Mouse (Mus musculus) embryonic stem cell, embryonic (primary cell): ENCODE data around the gene 4933406M09Rik.

Experiments used
- CTCF ChIA-PET, 4 experiments: fragments of 300-600 bp in 2 of 4; fragments of 350-600 bp in 2 of 4; sonication (Branson Sonifier 250); formaldehyde crosslinking; loops; one replicate each; lab custom pipeline; 2022; ENCODE audit warnings: inconsistent platforms in 2 of 4; lab: Charles Lee
- POLR2A ChIA-PET, 4 experiments: fragments of 300-600 bp in 2 of 4; fragments of 350-600 bp in 2 of 4; sonication (Branson Sonifier 250); formaldehyde crosslinking; loops; one replicate each; lab custom pipeline; 2022; ENCODE audit warnings: antibody characterized with exemption in 4 of 4, inconsistent platforms in 1 of 4; lab: Charles Lee

The 4933406M09Rik gene

DNA sequence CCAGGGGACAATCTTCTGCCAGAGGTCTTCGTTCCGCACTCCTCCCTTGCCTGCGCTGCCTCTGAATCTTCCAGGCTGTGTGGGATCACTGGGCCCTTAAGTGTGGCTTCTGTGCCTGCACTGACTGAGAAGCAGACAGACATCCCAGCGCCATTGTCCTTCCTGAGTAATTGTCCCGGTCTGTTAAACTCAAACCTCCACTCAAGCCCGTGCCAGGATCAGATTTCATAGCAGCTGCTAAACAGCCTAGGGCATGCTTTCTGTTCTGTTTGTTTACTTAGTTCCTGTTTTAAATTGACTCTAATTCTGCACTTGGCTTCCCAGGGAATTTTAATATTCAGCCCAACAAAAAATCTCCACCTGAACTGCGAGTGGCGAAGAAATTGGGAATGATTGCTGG, 22.3 kb downstream of the 4933406M09Rik start:
- ChIA-PET CTCF (no interaction called here), POLR2A (interaction anchor here in 2 of 4 experiments (0.6 to 1.5 kb wide), 2 partner anchors 26 to 740 kb away, joined by 3 read pairs; no protein-coding TSS in a partner anchor)

DNA sequence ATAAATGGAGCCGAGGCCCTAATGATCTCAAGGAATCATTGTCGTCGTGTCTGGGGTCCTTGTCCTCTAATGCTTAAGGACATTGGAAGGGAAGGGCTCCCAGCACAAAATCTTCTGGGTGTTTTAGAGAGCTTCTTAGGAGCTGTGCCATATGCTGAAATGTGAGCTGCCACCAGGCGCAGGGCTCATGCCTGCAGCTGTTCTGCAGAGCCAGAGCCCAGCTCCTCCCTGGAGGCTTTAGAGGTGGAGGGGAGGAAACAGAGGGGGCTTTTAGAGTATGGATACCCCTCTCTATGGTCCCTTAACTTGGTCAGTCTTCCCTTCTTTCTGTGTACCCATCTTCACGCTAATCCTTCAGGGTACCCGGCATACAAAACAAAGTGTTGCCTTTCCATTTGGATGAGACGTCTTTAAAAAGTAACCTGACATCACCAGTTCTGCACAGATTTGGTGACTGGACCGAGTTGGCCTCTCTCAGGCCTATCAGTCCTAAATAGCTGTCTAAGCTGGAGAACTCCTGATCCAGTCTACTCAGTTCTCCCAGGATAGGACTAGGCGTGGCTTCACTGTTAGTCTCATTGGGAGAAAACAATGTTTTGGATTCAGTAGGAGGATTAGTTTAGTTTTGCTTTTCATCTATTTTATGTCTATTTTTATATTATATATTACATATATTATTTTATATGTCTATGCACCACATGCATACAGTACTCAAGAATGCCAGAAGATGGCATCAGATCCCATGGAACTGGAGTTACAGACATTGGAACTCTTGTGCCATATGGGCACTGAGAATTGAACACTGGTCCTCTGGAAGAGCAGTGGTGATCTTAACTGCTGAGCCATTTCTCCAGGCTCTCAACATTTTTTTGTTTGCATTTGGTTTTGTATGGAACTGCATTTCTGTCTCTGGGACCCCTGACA, 26.2 kb downstream of the 4933406M09Rik start:
- POLR2A ChIA-PET: interaction anchor here in 3 of 4 experiments (0.8 to 1.4 kb wide), 4 partner anchors 12 to 40 kb away, joined by 3 to 6 read pairs (median 4); no protein-coding TSS in a partner anchor
- CTCF ChIA-PET: interaction anchor here in 3 of 4 experiments (0.6 to 1.4 kb wide), 4 partner anchors 11 to 260 kb away, joined by 3 to 5 read pairs (median 3); no protein-coding TSS in a partner anchor

DNA sequence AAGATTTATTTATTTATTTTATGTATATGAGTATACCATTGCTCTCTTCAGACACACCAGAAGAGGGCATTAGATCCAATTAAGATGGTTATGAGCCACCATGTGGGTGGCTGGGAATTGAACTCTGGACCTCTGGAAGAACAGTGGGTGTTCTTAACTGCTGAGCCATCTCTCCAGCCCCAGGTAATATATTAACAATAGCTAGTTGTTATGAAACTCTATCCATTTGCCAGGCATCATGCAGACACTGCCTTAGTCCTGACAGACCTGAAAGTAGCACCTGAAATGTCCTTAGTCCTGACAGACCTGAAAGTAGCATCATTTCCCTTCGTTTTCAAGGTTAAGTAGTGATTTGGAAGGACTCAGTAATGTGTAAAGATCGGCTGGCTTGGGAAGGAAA, 28.3 kb downstream of the 4933406M09Rik start:
- POLR2A ChIA-PET: interaction anchor here in 3 of 4 experiments (0.6 to 6.6 kb wide), 29 partner anchors 8 to 822 kb away, joined by 3 to 69 read pairs (median 8); partner anchors contain the start of genes Cyb5r1 (in 3 of the 3), Klhl12 (in 2 of the 3), Rabif (in 1 of the 3) and Tmem183a (in 1 of the 3)
- CTCF ChIA-PET: interaction anchor here in 1 of 4 experiments (0.6 kb wide), 1 partner anchor 384 kb away, joined by 3 read pairs; no protein-coding TSS in a partner anchor

DNA sequence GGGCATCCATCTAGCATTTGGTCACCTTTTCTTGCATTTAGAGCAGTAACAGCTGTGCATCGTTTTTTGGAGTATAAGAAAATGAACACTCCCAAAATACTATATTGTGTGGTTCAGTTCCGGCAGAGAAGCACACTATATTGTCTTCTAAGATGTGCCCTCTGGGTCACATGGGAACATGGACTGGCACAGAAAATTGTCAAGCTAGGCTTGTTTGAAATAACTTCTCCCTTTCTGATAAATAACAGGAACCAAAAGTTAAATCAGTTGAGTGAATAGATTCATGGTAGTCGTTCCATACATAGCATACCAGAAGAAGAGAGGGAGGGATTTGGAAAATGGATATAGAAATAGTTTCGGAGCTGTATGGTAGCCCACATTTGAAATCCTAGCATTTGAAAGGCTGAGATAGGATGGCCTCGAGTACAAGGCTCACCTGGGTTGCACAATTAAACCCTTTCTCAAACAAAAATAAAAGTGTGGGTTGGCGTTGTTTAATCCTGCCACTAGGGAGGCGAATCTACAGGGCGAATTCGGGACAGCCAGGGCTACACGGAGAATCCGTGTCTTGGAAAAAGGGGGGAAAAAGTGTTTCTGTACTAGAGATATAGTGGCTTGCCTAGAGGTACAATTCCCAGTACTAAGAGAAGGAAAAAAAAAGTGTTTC, 28.9 kb downstream of the 4933406M09Rik start:
- ChIA-PET POLR2A (interaction anchor here (0.5 to 6.6 kb wide), 75 partner anchors 7 to 1381 kb away, joined by 3 to 69 read pairs (median 4); partner anchors contain the start of genes Cyb5r1 (in 4 of the 4), Klhl12 (in 2 of the 4), Btg2 (in 1 of the 4) and Ppp1r12b (in 1 of the 4)), CTCF (interaction anchor here in 3 of 4 experiments (0.6 to 1.3 kb wide), 7 partner anchors 9 to 542 kb away, joined by 3 to 8 read pairs (median 3); partner anchors contain the start of gene Cyb5r1 (in 3 of the 3))

DNA sequence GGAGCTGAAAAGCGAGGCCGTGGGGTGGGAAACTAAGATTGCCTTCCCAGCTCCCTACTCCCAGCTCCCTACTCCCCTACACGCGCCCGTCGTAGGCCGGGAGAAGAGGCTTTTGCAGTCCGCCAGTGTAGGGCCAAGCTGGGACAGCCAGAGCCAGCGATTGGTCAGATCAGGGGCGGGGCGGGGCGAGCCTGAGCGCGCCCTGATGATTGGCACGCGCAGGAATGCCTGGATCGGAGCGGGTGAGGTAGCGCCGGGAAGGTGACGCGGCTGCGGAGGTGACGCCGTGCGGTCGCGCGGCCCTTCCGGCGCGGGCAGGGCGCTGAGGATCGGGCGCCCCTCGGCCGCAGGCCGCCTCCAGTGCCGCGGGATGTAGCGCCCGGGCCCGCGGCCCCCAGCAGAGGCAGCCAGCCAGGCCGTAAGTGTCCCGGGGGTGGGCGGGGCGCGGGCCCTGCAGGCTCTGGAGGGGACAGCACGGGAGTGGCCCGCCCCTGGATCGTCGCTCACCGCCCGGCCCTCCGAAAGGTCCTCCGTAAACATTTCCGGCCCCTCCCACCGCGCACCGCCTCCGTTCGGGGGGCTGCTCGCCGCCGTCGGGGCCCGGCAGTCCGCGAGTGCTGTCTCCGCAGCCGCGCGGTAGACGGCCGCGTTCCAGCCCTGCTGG, 29.6 kb downstream of the 4933406M09Rik start, which contains the start of gene Adipor1:
Gene Adipor1 (plus strand): TSS at position 211 of the 664 bp plus-strand sequence.
- ChIA-PET CTCF (interaction anchor here in 3 of 4 experiments (0.5 to 1.3 kb wide), 8 partner anchors 10 to 541 kb away, joined by 3 to 8 read pairs (median 4); partner anchors contain the start of gene Cyb5r1 (in 3 of the 3)), POLR2A (interaction anchor here (0.5 to 6.6 kb wide), 74 partner anchors 8 to 1381 kb away, joined by 3 to 69 read pairs (median 4); partner anchors contain the start of genes Cyb5r1 (in 4 of the 4), Klhl12 (in 2 of the 4), Btg2 (in 1 of the 4) and Ppp1r12b (in 1 of the 4))

DNA sequence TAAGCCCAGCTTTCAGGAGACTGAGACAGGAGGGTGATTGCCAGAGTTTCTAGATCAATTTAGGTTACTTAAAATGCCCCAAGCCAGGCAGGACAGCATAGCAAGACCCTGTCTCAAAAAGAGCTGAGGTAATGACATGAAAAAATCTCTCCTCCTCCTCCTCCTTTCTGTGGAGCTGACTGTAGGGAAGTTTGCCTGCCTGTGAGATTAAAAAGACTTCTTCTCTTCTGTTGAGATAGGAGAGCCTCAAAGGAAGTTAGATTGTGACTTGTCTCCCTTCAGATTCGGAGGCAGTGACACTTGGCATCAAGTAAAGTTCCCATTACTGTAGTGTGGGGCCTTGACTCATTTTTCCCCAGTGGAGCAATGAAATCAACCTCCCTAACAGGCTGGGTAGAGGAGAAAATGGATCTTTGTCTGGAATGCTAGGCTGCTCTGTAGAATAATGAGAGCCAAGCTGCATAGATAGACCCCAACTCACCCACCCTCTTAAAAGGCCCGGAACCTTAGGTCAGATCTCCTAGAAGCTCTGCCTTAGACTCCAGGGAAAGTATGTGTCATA, 32.8 kb downstream of the 4933406M09Rik start:
- CTCF ChIA-PET: interaction anchor here in 1 of 4 experiments (0.7 kb wide), 1 partner anchor 33 kb away, joined by 3 read pairs; no protein-coding TSS in a partner anchor
- POLR2A ChIA-PET: interaction anchor here in 3 of 4 experiments (0.6 to 6.6 kb wide), 13 partner anchors 8 to 543 kb away, joined by 3 to 53 read pairs (median 4); partner anchors contain the start of genes Cyb5r1 (in 1 of the 3) and Ube2t (in 1 of the 3)

DNA sequence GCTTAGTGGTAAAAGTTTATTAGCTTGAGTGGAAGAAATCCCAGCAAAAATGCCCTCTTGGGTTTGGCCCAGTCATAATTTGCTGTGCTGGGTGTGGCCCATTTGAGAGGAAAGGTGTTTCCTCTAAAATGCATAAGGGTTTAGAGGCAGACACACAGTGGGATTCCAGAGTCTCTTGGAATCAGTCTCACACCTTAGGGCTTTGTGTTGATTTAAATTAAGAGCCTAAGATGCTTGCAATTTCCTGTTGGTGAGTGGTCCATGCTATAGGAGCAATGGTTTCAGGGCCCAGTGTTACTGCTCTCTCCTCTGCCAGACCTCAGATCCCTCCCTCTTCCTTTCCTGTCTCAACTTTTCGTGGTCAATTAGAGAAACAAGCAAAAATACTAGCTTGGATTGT, 33.4 kb downstream of the 4933406M09Rik start:
- ChIA-PET CTCF (interaction anchor here in 1 of 4 experiments (0.9 kb wide), 1 partner anchor 100 kb away, joined by 3 read pairs; no protein-coding TSS in a partner anchor), POLR2A (interaction anchor here in 2 of 4 experiments (0.7 to 6.6 kb wide), 13 partner anchors 7 to 98 kb away, joined by 3 to 53 read pairs (median 4); partner anchors contain the start of gene Cyb5r1 (in 1 of the 2))

DNA sequence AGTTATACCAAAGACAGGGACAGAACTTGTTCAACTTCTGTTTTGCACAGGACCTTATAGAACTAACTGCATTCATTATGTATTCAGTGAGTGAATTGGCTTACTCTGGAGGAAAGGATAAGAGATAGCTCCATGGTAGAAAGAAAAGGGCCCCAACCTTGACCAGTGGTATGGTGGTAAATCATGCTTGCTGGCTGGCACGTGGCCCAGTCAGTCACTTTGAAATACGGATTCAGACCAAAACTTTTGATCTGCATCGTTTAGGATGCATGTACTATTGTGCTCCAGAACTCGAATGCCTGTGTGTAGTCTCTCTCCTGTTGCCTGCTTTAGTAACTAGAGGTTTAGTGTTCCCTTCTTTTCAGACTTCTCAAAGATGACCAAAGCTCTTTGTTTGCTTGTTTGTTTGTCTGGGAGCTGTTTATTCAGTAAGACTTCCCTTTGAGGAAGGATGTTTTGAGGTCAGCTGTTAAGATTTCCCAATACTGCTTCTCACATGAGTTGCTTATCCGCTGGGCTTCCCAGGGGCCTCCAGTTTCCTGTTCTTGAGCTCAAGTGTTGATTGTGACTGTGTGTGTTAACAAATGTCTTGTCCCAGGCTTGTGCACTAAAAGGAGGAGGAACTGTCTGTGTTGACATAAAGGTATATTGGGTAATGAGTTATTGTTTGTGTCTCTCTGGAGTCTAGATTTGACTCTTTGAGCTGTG, 34.2 kb downstream of the 4933406M09Rik start:
- CTCF ChIA-PET: interaction anchor here in 2 of 4 experiments (0.6 to 0.9 kb wide), 2 partner anchors 99 to 234 kb away, joined by 3 read pairs; no protein-coding TSS in a partner anchor
- POLR2A ChIA-PET: interaction anchor here in 2 of 4 experiments (0.5 to 2.4 kb wide), 9 partner anchors 14 to 98 kb away, joined by 3 to 9 read pairs (median 4); partner anchors contain the start of genes Cyb5r1 (in 2 of the 2) and Klhl12 (in 1 of the 2)

DNA sequence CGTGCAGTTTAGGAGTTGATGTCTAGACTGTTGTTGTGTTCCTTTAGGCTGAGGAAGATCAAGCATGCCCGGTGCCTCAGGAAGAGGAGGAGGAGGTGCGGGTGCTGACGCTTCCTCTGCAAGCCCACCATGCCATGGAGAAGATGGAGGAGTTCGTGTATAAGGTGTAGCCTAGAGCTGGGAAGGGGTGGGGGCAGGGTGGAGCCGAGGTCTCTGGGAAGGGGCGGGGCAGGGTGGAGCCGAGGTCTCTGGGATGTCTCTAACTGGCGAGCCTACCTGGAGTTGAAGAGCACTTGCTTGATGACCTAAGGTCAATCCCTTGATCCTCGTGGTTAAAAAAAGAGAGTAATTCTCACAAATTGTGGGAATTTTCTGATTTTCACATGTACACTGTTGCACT, 38.2 kb downstream of the 4933406M09Rik start:
- ChIA-PET POLR2A (interaction anchor here in 3 of 4 experiments (0.6 to 2.3 kb wide), 9 partner anchors 9 to 946 kb away, joined by 3 to 14 read pairs (median 6); partner anchors contain the start of genes Adipor1 (in 2 of the 3), Cyb5r1 (in 1 of the 3) and Klhl12 (in 1 of the 3)), CTCF (interaction anchor here in 2 of 4 experiments (0.5 to 0.6 kb wide), 4 partner anchors 92 to 313 kb away, joined by 3 to 5 read pairs (median 4); no protein-coding TSS in a partner anchor)

DNA sequence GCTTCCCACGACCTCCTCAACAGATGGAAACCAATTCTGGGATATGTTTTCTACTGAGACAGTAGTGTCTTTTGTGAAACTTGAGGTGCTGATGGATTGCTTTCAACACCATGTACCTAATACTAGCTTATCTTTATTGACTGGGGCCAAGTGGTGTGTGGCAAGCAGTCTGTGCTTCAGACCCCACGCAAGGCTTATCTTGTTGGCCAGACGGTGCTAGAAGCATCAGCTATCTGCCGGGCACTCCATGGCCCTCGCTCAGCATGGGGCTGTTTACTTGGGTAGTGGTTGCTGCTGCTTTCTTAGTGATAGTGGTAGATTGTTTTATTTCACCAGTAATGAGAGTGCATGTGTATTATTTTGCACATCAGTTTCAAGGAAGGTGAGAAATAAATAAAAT, 40.5 kb downstream of the 4933406M09Rik start:
- ChIA-PET POLR2A (interaction anchor here in 3 of 4 experiments (0.6 to 2.3 kb wide), 11 partner anchors 8 to 170 kb away, joined by 3 to 8 read pairs (median 4); partner anchors contain the start of genes Adipor1 (in 1 of the 3), Cyb5r1 (in 1 of the 3) and Klhl12 (in 1 of the 3)), CTCF (no interaction called here)

DNA sequence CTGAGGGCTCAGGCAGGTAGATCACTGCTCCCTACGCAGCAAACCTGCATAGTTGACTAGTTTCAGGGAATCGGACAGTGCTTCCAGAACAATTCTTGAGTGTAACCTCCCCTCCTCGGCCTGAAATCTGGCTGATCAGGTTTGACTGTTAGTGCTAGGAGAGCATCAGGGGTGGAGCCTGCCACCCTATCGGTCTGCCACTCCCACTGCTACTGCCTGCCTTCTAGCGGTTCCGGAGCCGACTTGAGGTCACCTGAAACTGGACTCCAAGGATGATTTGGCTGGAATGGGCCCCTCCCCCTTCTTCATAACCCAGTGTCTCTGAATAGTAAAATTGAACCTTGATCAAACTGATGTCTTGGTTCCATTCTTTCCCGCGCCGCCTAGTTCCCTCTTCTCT, 47.3 kb downstream of the 4933406M09Rik start:
- CTCF ChIA-PET: no interaction called here
- POLR2A ChIA-PET: interaction anchor here in 3 of 4 experiments (0.6 to 6.8 kb wide), 5 partner anchors 11 to 77 kb away, joined by 3 to 53 read pairs (median 4); partner anchors contain the start of gene Adipor1 (in 2 of the 3)

DNA sequence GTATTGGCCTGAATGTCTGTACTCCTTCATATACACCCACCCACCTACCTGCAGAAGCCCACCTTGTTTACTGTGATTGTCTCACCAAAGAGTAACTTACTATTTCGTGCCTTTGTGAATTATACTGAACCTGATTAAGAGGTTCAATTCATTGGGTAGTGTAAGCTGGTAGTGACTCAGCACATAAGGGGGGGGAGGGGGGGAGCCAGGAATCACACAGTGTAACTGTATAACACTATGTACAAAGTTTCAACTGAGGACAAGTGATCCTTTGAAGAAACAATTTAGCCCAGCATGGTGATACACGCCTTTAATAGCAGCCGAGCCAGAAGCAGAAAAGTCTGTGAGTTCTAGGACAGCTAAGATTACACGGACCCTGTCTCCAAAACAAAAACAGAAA, 47.7 kb downstream of the 4933406M09Rik start:
- ChIA-PET POLR2A (interaction anchor here in 3 of 4 experiments (0.6 to 6.8 kb wide), 7 partner anchors 9 to 78 kb away, joined by 3 to 53 read pairs (median 4); partner anchors contain the start of gene Adipor1 (in 2 of the 3)), CTCF (no interaction called here)

DNA sequence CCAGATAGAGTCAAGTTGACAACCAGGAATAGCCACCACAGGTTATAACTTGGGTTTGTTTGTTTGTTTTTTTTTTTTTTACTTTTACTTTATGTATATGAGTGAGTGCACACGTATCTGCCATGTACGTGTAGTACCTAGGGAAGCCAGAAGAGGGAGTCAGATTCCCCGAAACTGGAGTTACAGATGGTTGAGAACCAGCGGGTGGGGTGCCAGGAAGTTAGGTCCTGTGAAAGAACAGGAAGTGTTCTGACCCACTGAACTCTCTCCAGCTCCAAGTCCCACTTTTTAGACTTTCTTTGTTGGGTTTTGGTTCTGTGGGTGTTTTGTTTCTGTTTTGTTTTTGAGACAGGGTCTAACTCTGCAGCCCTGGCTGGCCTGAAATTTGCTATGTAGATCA, 49.7 kb downstream of the 4933406M09Rik start:
- CTCF ChIA-PET: interaction anchor here in 1 of 4 experiments (1.2 kb wide), 1 partner anchor 16 kb away, joined by 4 read pairs; no protein-coding TSS in a partner anchor
- POLR2A ChIA-PET: interaction anchor here in 2 of 4 experiments (0.9 to 1.6 kb wide), 8 partner anchors 9 to 56 kb away, joined by 3 to 7 read pairs (median 4); partner anchors contain the start of genes Adipor1 (in 1 of the 2) and Klhl12 (in 1 of the 2)

DNA sequence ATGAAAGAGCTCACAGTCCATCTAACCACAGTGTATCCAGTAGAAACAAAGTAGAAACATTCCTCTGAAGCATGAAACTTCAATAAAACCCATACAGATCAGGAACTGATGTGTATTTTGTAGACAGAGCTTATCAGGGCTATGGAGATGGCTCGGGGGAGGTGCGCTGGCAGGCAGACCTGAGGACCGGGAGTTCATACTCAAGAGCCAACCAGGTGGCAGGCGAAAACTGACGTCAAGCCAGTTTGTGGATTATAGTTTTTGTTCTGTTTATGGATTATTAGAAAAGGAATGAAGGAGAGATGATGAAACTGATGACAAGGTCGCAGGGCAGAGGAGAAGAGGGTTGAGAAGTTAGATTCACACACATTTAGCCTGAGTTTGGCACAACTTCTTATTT, 54.7 kb downstream of the 4933406M09Rik start:
- ChIA-PET CTCF (interaction anchor here in 1 of 4 experiments (0.7 kb wide), 1 partner anchor 10 kb away, joined by 3 read pairs; no protein-coding TSS in a partner anchor), POLR2A (interaction anchor here in 2 of 4 experiments (0.8 to 1.1 kb wide), 3 partner anchors 11 to 15 kb away, joined by 3 to 6 read pairs (median 4); partner anchors contain the start of gene Klhl12 (in 1 of the 2))
